Comparison of ENCODE assay signal across 14 mouse cellular contexts in genomic region chr11:105934816-105935215, GRCm38 (mm10). TPM values are rescaled to one million over a fixed set of nuclear protein-coding genes. Genes with fewer than 3 reads are reported as not detected.
DNase-seq lines count a peak whose midpoint lies in the region; ATAC-seq lines count a peak whose summit lies in the region.
"Had no signal": no experiment of that assay in that cellular context is flagged by ENCODE, and none has a peak within 500 bp of the region (broad histone marks: within the 10 kb centered on the region; RNA-seq: fewer than 3 reads in every experiment).

No protein-coding gene starts in this region.

- peaks cover 34% of the 10 kb centered on the region for H3K27me3 ChIP-seq in midbrain, embryonic 10.5 days (ENCODE audit: low read depth, poor library complexity, severe bottlenecking)
- no peaks in the 10 kb centered on the region for H3K27me3 ChIP-seq in midbrain, embryonic 15.5 days (replicated peaks)
- no peaks in the 10 kb centered on the region for H3K27me3 ChIP-seq in stomach, embryonic 16.5 days (ENCODE audit: control insufficient read depth, insufficient read depth, low read length)
- H3K27me3 ChIP-seq: forebrain, embryonic 15.5 days; intestine, embryonic 15.5 days; neural tube, embryonic 12.5 days had no signal

- no peaks in the 10 kb centered on the region for H3K9me3 ChIP-seq in midbrain, embryonic 10.5 days (replicated peaks)
- H3K9me3 ChIP-seq in midbrain, embryonic 15.5 days: no peaks in the 10 kb centered on the region
- no peaks in the 10 kb centered on the region for H3K9me3 ChIP-seq in stomach, embryonic 16.5 days (replicated peaks; ENCODE audit: control insufficient read depth, low read length)
- H3K9me3 ChIP-seq: forebrain, embryonic 15.5 days; intestine, embryonic 15.5 days; neural tube, embryonic 12.5 days had no signal

- H3K4me3 ChIP-seq in midbrain, embryonic 10.5 days: no peak overlapping the region
- no peak overlapping the region for H3K4me3 ChIP-seq in midbrain, embryonic 15.5 days
- H3K4me3 ChIP-seq in stomach, embryonic 16.5 days (replicated peaks; ENCODE audit: low read length): no peak overlapping the region
- H3K4me3 ChIP-seq: forebrain, embryonic 15.5 days; intestine, embryonic 15.5 days; neural tube, embryonic 12.5 days had no signal

- ATAC-seq in midbrain, embryonic 15.5 days (replicated peaks): no peak
- peak; percentile 41; the same call in 1 of the 2 replicates for ATAC-seq in stomach, embryonic 16.5 days (ENCODE audit: insufficient read depth, low FRiP score)
- ATAC-seq: forebrain, embryonic 15.5 days; intestine, embryonic 15.5 days; liver, postnatal 0 days had no signal

- H3K4me2 ChIP-seq in midbrain, embryonic 15.5 days: no peak overlapping the region
- H3K4me2 ChIP-seq in stomach, embryonic 16.5 days (ENCODE audit: low read depth, low read length): no peak overlapping the region
- H3K4me2 ChIP-seq: forebrain, embryonic 15.5 days; intestine, embryonic 15.5 days; neural tube, embryonic 12.5 days had no signal

- intact Hi-C loops in heart, postnatal 25 days (cut with DNase I): no loop called here

- H3K4me1 ChIP-seq in midbrain, embryonic 10.5 days: peaks cover 21% of the 10 kb centered on the region
- peaks cover 5% of the 10 kb centered on the region; the same call in 1 of the 2 replicates for H3K4me1 ChIP-seq in midbrain, embryonic 15.5 days
- 0 out of 2 replicates have a peak, but pooled peaks cover 9% of the 10 kb centered on the region for H3K4me1 ChIP-seq in stomach, embryonic 16.5 days (ENCODE audit: control insufficient read depth, insufficient read depth, low read length)
- H3K4me1 ChIP-seq: forebrain, embryonic 15.5 days; intestine, embryonic 15.5 days had no signal

- 48% methylated on average over 6 of the region's 6 CpGs for WGBS in midbrain, embryonic 10.5 days
- 31% methylated on average over 6 of the region's 6 CpGs for WGBS in midbrain, embryonic 15.5 days
- WGBS in stomach, embryonic 16.5 days: 60% methylated on average over 6 of the region's 6 CpGs

- no peaks in the 10 kb centered on the region; the same call in 1 of the 2 replicates for H3K36me3 ChIP-seq in midbrain, embryonic 10.5 days
- H3K36me3 ChIP-seq in midbrain, embryonic 15.5 days (replicated peaks): no peaks in the 10 kb centered on the region
- no peaks in the 10 kb centered on the region for H3K36me3 ChIP-seq in stomach, embryonic 16.5 days (ENCODE audit: control insufficient read depth, insufficient read depth, low read length)
- H3K36me3 ChIP-seq: forebrain, embryonic 15.5 days; intestine, embryonic 15.5 days; neural tube, embryonic 12.5 days had no signal

- H3K27ac ChIP-seq in midbrain, embryonic 10.5 days (replicated peaks): peak overlapping the region; percentile 70
- H3K27ac ChIP-seq in midbrain, embryonic 15.5 days: no peak overlapping the region
- H3K27ac ChIP-seq in stomach, embryonic 16.5 days (ENCODE audit: low read length): peak overlapping the region; percentile 41
- H3K27ac ChIP-seq: forebrain, embryonic 15.5 days; intestine, embryonic 15.5 days; neural tube, embryonic 12.5 days had no signal

- peak; percentile 74 to 83 for DNase-seq in cerebellum, postnatal 10 days
- no peak for DNase-seq in cerebellum, postnatal 4 days (ENCODE audit: low spot score in 2 of 2)
- peak; percentile 47 for DNase-seq in midbrain, embryonic 10.5 days (ENCODE audit: low spot score)
- peak; percentile 56 for DNase-seq in heart, postnatal 25 days (ENCODE audit: low spot score)
- DNase-seq in cerebellum, adult 18-20 months: no peak
- no peak for DNase-seq in cerebellum, adult 9-11 months
- DNase-seq: B cell, adult 2 months; liver, postnatal 0 days had no signal

- no peak overlapping the region for H3K9ac ChIP-seq in midbrain, embryonic 15.5 days
- no peak overlapping the region for H3K9ac ChIP-seq in stomach, embryonic 16.5 days (ENCODE audit: low read length)
- H3K9ac ChIP-seq: forebrain, embryonic 15.5 days; intestine, embryonic 15.5 days; liver, postnatal 0 days; neural tube, embryonic 12.5 days had no signal

RNA-seq across cellular contexts. Expression of gene Cyb561, which starts 18.3 kb away (rescaled TPM):
- polyA plus RNA-seq in midbrain, embryonic 10.5 days (2016; fragmentation: Nextera tagmentation; extraction: Ambion mirVana): 12.1 and 12.3 TPM in 2 replicates
- 70.2 and 70.5 TPM in 2 replicates for polyA plus RNA-seq in midbrain, embryonic 15.5 days (2015; fragmentation: Nextera tagmentation; extraction: Ambion mirVana)
- total RNA-seq in heart, postnatal 25 days (2021): 10 to 100 TPM in 1 of 2 experiments, 1 to 10 TPM in 1; 7.9 to 11.9 TPM
- polyA plus RNA-seq in stomach, embryonic 16.5 days (2015; fragmentation: Nextera tagmentation; extraction: Ambion mirVana): 45.6 and 54.7 TPM in 2 replicates

RNA-seq across cellular contexts. Expression of gene Ace, which starts 32.9 kb away (rescaled TPM):
- polyA plus RNA-seq in midbrain, embryonic 10.5 days (2016; fragmentation: Nextera tagmentation; extraction: Ambion mirVana): 0.75 and 0.85 TPM in 2 replicates
- 6.1 and 6.5 TPM in 2 replicates for polyA plus RNA-seq in midbrain, embryonic 15.5 days (2015; fragmentation: Nextera tagmentation; extraction: Ambion mirVana)
- 10 to 100 TPM; 25.2 to 26.9 TPM for total RNA-seq in heart, postnatal 25 days (2021)
- 3.3 and 3.5 TPM in 2 replicates for polyA plus RNA-seq in stomach, embryonic 16.5 days (2015; fragmentation: Nextera tagmentation; extraction: Ambion mirVana)

RNA-seq across cellular contexts. Expression of gene Ace3, which starts 59.7 kb away (rescaled TPM):
- polyA plus RNA-seq in midbrain, embryonic 10.5 days (2016; fragmentation: Nextera tagmentation; extraction: Ambion mirVana): not detected in 2 replicates
- not detected in 2 replicates for polyA plus RNA-seq in midbrain, embryonic 15.5 days (2015; fragmentation: Nextera tagmentation; extraction: Ambion mirVana)
- not detected for total RNA-seq in heart, postnatal 25 days (2021)
- not detected in 2 replicates for polyA plus RNA-seq in stomach, embryonic 16.5 days (2015; fragmentation: Nextera tagmentation; extraction: Ambion mirVana)
- total RNA-seq: layer of hippocampus, postnatal 10 days had no signal
- polyA plus RNA-seq: intestine, embryonic 15.5 days; liver, postnatal 0 days; neural tube, embryonic 12.5 days had no signal

Comparison
In these comparisons a context has a peak if more than half of its experiments do, and no peak if none do; other contexts are left out.
1. DNase-seq: peak in cerebellum, postnatal 10 days (2 of 2), midbrain, embryonic 10.5 days (single experiment) and heart, postnatal 25 days (single experiment); none in cerebellum, postnatal 4 days (0 of 2), cerebellum, adult 18-20 months (0 of 2) and cerebellum, adult 9-11 months (single experiment).